Mouse (Mus musculus): Measurements from ENCODE around the gene Ears2. TPM values are rescaled to one million over a fixed set of nuclear protein-coding genes. Genes with fewer than 3 reads are reported as not detected.
"Not testable (repeated sequence)": the region's sequence is repeated elsewhere in the genome, so short reads cannot be mapped to it uniquely, and the experiment has no call there.

Gene Ears2
- polyA plus RNA-seq (2015; fragmentation: Nextera tagmentation; extraction: Ambion mirVana): 18.6 TPM in 2 replicates

DNA sequence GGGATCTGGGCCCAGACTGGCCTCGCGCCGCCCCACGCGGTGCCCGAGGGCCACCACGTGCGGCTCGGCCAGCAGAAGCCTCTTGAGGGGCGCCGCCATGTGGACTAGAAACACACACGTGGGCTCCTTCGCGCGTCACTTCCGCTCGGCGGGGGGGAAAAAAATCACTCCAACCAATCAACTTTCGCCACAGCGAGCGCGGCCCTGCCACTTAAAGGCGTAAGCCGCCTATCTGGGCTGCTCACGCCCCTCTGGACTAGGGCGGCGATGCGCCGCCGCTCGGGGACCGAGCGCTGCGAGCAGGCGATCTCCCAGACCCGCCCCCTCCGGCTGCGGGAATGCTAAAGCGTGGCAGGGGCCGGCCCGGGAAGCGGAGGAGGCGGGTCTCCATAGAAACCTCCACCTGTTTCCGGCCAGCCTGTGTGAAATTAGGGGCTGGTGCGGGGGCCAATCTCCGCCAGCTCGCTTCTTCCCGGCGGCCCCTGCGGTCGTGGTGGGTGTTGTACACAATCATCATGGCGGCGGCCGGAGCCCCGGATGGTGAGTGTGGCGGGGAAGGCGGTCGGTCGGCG, at the start of gene Ears2, which contains the start of gene Ubfd1:
TSS of gene Ears2 (minus strand) at position 319 of the 572 bp plus-strand sequence.
TSS of gene Ubfd1 (plus strand) at position 231 of the 572 bp plus-strand sequence.
- WGBS: under 1% methylated on average over 60 of the region's 60 CpGs
- ATAC-seq (replicated peaks; ENCODE audit: low FRiP score): peak; percentile 99
- no peaks in the 10 kb centered on the region for H3K27me3 ChIP-seq

DNA sequence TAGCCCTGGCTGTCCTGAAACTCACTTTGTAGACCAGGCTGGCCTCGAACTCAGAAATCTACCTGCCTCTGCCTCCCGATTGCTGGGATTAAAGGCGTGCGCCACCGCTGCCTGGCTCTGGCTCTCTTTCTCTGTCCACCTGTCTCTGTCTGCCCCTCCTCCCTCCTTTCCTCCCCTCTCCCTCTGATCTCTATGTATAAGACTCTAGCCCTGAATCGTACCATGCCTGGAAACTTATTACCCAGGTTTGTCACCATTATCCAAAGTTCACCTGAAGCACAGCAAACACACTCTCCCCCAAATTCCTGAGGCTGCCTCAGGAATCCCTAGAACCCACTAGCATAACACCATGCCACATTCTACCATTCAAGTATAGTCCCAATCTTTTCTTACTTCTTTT, 41.1 kb upstream of the Ears2 start:
- H3K9me3 ChIP-seq (replicated peaks): no peaks in the 10 kb centered on the region
- WGBS: 86% methylated on average over 6 of the region's 6 CpGs

More for the DNA sequence above, at the start of gene Ears2, which contains the start of gene Ubfd1:
- Histone ChIP-seq H3K4me1 (peaks cover 33% of the 10 kb centered on the region), H3K9ac (peak within 1 kb of the TSS; percentile 92), H3K9me3 (replicated peaks) (no peaks in the 10 kb centered on the region), H3K27ac (peak within 1 kb of the TSS; percentile 98), H3K4me3 (replicated peaks) (peak within 1 kb of the TSS; percentile 74), H3K4me2 (peak within 1 kb of the TSS; percentile 70), H3K36me3 (peaks cover 43% of the 10 kb centered on the region)

GRCm38 (mm10) chr7:122101747-122102244, 34.7 kb upstream of the Ears2 start, which contains the start of gene Ndufab1:
Gene Ndufab1, minus strand, starts transcription at chr7:122101886.
- peaks cover 23% of the 10 kb centered on the region for H3K4me1 ChIP-seq
- peak; percentile 99 for ATAC-seq (replicated peaks; ENCODE audit: low FRiP score)
- H3K36me3 ChIP-seq: peaks cover 24% of the 10 kb centered on the region
- H3K4me3 ChIP-seq (replicated peaks): peak within 1 kb of the TSS; percentile 72
- H3K4me2 ChIP-seq: peak within 1 kb of the TSS; percentile 75
- WGBS: under 1% methylated on average over 34 of the region's 43 CpGs
- H3K9ac ChIP-seq: peak within 1 kb of the TSS; percentile 86
- H3K27ac ChIP-seq: peak within 1 kb of the TSS; percentile 67
- H3K27me3 ChIP-seq: no peaks in the 10 kb centered on the region
- no peaks in the 10 kb centered on the region for H3K9me3 ChIP-seq (replicated peaks)

More for the DNA sequence above, 41.1 kb upstream of the Ears2 start:
- Histone ChIP-seq H3K36me3 (peaks cover 44% of the 10 kb centered on the region), H3K27me3 (no peaks in the 10 kb centered on the region), H3K9ac (no peak overlapping the region), H3K4me2 (no peak overlapping the region), H3K27ac (no peak overlapping the region), H3K4me3 (replicated peaks) (no peak overlapping the region), H3K4me1 (no peaks in the 10 kb centered on the region)
- ATAC-seq (replicated peaks; ENCODE audit: low FRiP score): no peak

- 6% methylated on average over 28 of the region's 28 CpGs for WGBS
- ATAC-seq (replicated peaks; ENCODE audit: low FRiP score): peak; percentile 82
- peaks cover 30% of the 10 kb centered on the region for H3K36me3 ChIP-seq
- peak overlapping the region; percentile 75 for H3K4me2 ChIP-seq
- H3K9ac ChIP-seq: peak overlapping the region; percentile 86
- H3K27me3 ChIP-seq; H3K9me3 ChIP-seq (replicated peaks): not testable (repeated sequence)
- H3K4me1 ChIP-seq: peaks cover 23% of the 10 kb centered on the region
- H3K4me3 ChIP-seq (replicated peaks): peak overlapping the region; percentile 72
- peak overlapping the region; percentile 67 for H3K27ac ChIP-seq
These were observed 34.1 kb upstream of the Ears2 start for GRCm38 (mm10) chr7:122101014-122101746.

DNA sequence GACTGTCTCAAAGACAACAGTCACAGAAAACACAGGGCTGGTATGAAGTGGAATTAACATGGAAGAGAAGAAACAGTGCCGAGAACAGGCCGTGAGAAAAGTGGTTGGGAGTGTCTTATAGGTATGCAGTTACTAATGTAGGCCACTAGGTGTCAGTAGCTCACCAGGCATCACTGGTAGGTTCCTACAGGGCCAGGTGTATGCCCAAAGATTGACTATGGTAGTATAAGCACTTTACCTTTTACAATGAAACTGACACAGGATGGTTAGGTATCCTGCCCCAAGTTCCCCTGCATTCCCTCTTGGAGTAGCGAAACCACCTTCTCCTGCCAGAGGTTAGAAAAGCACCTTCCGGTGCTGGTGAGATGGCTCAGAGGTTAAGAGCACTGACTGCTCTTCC, 32.2 kb upstream of the Ears2 start:
- no peaks in the 10 kb centered on the region for H3K9me3 ChIP-seq (replicated peaks)
- H3K36me3 ChIP-seq: peaks cover 49% of the 10 kb centered on the region
- H3K27ac ChIP-seq: no peak overlapping the region
- WGBS: 68% methylated on average over 4 of the region's 4 CpGs
- H3K4me2 ChIP-seq: no peak overlapping the region
- 0 out of 2 replicates have a peak overlapping the region, but pooled peaks have one; percentile 5 for H3K4me3 ChIP-seq (replicated peaks)
- H3K9ac ChIP-seq: no peak overlapping the region
- no peaks in the 10 kb centered on the region for H3K27me3 ChIP-seq
- ATAC-seq (replicated peaks; ENCODE audit: low FRiP score): no peak
- peaks cover 23% of the 10 kb centered on the region for H3K4me1 ChIP-seq

DNA sequence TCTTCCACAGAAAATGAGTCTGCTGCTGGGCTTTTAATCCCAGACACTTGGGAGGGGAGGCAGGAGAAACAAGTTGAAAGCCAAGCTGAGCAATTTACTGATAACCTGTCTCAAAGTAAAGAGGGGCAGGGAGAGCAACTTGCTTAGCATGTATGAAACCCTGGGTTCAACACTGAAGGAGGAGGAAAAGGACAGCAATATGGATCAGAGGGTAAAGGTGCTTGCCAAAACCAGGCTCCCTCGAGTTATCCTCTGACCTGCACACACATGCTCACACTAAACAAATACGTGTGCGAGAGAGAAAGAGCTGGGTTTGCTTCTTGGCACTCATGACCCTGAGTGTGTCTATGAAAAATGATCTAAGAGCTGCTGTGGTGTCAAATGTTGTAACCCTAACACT, 30.9 kb upstream of the Ears2 start:
- peaks cover 61% of the 10 kb centered on the region for H3K36me3 ChIP-seq
- no peak overlapping the region for H3K27ac ChIP-seq
- WGBS: 92% methylated on average over 3 of the region's 3 CpGs
- no peak overlapping the region for H3K9ac ChIP-seq
- peaks cover 23% of the 10 kb centered on the region for H3K4me1 ChIP-seq
- H3K27me3 ChIP-seq: no peaks in the 10 kb centered on the region
- H3K4me2 ChIP-seq: no peak overlapping the region
- no peaks in the 10 kb centered on the region for H3K9me3 ChIP-seq (replicated peaks)
- no peak for ATAC-seq (replicated peaks; ENCODE audit: low FRiP score)
- no peak overlapping the region for H3K4me3 ChIP-seq (replicated peaks)

DNA sequence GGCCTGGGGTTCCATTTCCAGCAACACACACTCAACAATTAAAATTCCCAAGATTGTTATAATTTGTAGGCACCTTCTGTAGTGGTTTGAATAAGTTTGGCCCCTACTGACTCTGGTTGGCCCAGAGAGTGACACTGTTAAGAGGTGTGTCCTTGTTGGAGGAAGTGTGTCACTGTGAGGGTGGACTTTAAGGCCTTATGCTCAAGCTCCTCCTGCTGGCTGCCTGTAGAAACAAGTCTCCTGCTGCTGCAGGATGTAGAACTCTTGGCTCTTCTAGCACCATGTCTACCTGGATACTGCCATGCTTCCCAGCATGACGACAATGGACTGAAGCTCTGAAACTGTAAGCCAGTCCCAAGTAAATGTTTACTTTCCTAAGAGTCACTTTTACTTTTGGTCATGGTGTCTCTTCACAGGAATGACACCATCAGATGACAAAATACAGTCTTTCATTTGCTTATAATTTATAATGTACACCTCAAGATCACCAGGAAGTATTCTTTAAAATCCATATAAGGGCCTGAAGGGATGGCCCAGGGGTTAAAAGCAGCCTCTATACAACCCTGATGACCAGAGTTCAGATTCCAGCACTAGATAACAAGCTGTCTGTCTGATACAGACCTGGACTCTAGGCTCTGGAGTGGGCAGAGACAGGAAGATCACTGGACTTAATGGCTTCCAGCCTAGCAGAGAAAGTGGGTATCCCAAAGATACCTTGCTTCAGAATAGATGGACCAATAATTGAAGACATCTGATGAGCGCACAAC, 27.7 kb upstream of the Ears2 start:
- Histone ChIP-seq H3K27me3 (no peaks in the 10 kb centered on the region), H3K36me3 (peaks cover 93% of the 10 kb centered on the region), H3K27ac (no peak overlapping the region), H3K4me3 (replicated peaks) (no peak overlapping the region), H3K9ac (no peak overlapping the region), H3K9me3 (replicated peaks) (no peaks in the 10 kb centered on the region), H3K4me1 (peaks cover 6% of the 10 kb centered on the region), H3K4me2 (no peak overlapping the region)
- WGBS: 98% methylated on average over 2 of the region's 2 CpGs
- ATAC-seq (replicated peaks; ENCODE audit: low FRiP score): no peak

DNA sequence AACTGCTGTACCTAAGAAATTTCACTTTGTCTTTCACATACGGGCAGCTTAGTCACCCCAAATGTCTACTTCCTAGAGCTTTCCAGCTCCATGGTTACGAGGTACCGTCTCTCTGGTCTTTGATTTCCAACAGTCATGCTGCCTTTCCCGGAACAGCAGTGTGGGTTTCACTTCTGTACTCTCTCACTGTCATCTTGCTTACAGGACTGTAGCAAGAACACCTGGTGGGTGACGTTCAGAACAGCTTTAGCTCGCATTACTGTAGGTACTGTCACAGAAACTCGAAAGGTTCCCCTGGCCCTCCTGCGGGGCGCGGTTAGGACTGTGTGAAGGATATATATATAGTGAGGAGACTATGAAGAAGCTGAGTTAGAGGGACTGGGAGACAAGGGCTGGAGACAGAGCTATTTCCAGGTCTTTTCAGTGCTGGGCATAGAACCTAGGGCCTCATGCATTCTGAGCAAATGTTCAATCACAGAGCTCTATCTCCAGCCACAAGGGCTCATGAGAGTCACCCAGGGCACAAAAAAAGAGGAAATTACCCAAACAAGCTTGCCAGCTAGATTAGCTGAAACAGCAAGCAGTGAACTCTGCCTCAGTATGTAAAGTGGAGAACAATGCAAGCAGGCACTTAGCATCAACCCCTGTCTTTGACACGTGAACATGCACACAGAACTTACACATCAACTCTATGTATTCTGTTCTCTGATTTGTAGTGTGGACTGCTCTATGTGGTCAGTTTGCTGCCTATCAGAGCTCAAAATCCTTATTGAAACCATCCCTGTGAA, 20.3 kb upstream of the Ears2 start:
- 88% methylated on average over 11 of the region's 11 CpGs for WGBS
- no peak for ATAC-seq (replicated peaks; ENCODE audit: low FRiP score)
- no peak overlapping the region for H3K4me3 ChIP-seq (replicated peaks)

GRCm38 (mm10) chr7:122081071-122081470, 14.0 kb upstream of the Ears2 start:
- 97% methylated on average over 1 of the region's 1 CpGs for WGBS
- H3K4me2 ChIP-seq: no peak overlapping the region

More for the DNA sequence above, 20.3 kb upstream of the Ears2 start:
- Histone ChIP-seq H3K9ac (no peak overlapping the region), H3K4me1 (no peaks in the 10 kb centered on the region), H3K27me3 (no peaks in the 10 kb centered on the region), H3K27ac (no peak overlapping the region), H3K4me2 (no peak overlapping the region), H3K9me3 (replicated peaks) (no peaks in the 10 kb centered on the region), H3K36me3 (peaks cover 95% of the 10 kb centered on the region)

DNA sequence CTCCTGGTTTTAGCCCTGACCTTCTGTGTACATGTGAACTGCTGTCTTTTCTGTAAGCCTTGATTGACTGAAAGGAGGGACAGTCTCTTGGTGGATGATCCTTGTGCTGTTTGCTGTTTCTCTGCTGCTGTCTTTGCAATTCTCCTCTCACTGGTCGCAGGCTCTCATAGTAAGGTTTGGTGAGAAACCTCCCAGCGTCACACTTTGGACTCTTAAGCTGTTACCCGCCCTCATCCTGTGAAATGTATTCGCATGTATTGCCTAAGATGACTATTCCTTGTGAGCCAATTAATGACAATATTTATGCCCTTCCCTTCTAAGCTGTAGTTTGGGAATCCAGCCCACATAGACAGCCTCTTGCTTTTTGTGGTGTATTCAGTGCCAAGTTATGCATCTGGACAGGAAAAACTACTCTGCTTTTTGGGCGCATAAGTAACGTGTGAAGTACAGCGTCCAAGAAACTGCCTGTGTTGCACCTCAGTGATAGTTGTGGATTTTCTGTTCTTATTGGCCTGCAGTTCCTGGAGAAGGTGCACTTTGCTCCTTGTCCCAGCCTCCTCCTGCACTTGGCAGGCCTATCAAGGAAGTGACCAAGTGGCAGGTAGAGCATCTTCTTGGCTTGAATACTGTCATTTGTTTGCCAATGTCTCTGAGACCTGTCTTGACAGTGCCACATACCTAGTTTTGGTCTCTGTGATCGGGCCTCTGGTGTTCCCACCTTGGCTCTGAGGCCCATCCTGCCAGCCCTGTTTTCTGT, 12.9 kb upstream of the Ears2 start:
- 94% methylated on average over 8 of the region's 8 CpGs for WGBS
- H3K9me3 ChIP-seq (replicated peaks): no peaks in the 10 kb centered on the region
- no peaks in the 10 kb centered on the region for H3K4me1 ChIP-seq
- no peak for ATAC-seq (replicated peaks; ENCODE audit: low FRiP score)
- H3K27me3 ChIP-seq: no peaks in the 10 kb centered on the region
- H3K27ac ChIP-seq: no peak overlapping the region
- H3K4me2 ChIP-seq: no peak overlapping the region
- no peak overlapping the region for H3K9ac ChIP-seq
- peaks cover 96% of the 10 kb centered on the region for H3K36me3 ChIP-seq
- no peak overlapping the region for H3K4me3 ChIP-seq (replicated peaks)

More at GRCm38 (mm10) chr7:122081071-122081470, 14.0 kb upstream of the Ears2 start:
- Histone ChIP-seq H3K4me1 (no peaks in the 10 kb centered on the region), H3K27me3 (no peaks in the 10 kb centered on the region), H3K9ac (no peak overlapping the region), H3K27ac (no peak overlapping the region), H3K4me3 (replicated peaks) (no peak overlapping the region), H3K9me3 (replicated peaks) (no peaks in the 10 kb centered on the region), H3K36me3 (peaks cover 94% of the 10 kb centered on the region)
- ATAC-seq (replicated peaks; ENCODE audit: low FRiP score): no peak

- WGBS: 90% methylated on average over 3 of the region's 3 CpGs
- peaks cover 98% of the 10 kb centered on the region for H3K36me3 ChIP-seq
- no peak overlapping the region for H3K9ac ChIP-seq
- no peak for ATAC-seq (replicated peaks; ENCODE audit: low FRiP score)
- no peak overlapping the region for H3K4me2 ChIP-seq
- H3K4me3 ChIP-seq (replicated peaks): no peak overlapping the region
- peaks cover 8% of the 10 kb centered on the region for H3K4me1 ChIP-seq
- H3K27ac ChIP-seq: no peak overlapping the region
- H3K9me3 ChIP-seq (replicated peaks): no peaks in the 10 kb centered on the region
- H3K27me3 ChIP-seq: no peaks in the 10 kb centered on the region
These were observed 7.3 kb upstream of the Ears2 start for GRCm38 (mm10) chr7:122074374-122074773.

Measured in kidney, embryonic 15.5 days (tissue).